Mouse (Mus musculus) cerebellum, adult 2 months (tissue): ENCODE measurements around the gene Elovl2. TPM values are rescaled to one million over a fixed set of nuclear protein-coding genes. Genes with fewer than 3 reads are reported as not detected.
"Not testable (repeated sequence)": the region's sequence is repeated elsewhere in the genome, so short reads cannot be mapped to it uniquely, and the experiment has no call there.

Experiments used
- DNase-seq, 2 experiments: peaks; one replicate each; pipeline ENCODE4 v3.0.0; 2021
- H3K27ac ChIP-seq: fragments of 200-500 bp; 2 replicates; pipeline ENCODE4 v1.5.1; 2012; ENCODE audit warnings: low read length, control low read depth, inconsistent platforms; ENCODE audit not compliant: insufficient read depth
- H3K27me3 ChIP-seq: fragments of 200-500 bp; 2 replicates; pipeline ENCODE4 v1.6.1; 2012; ENCODE audit warnings: inconsistent platforms, mild to moderate bottlenecking, low read length, moderate library complexity; ENCODE audit not compliant: control insufficient read depth, insufficient read depth
- H3K4me1 ChIP-seq: fragments of 200-500 bp; 2 replicates; pipeline ENCODE4 v1.6.1; 2011; ENCODE audit warnings: low read length; ENCODE audit not compliant: control insufficient read depth, insufficient read depth
- H3K4me3 ChIP-seq: fragments of 200-500 bp; replicated peaks from 2 replicates; pipeline ENCODE3; 2011; ENCODE audit warnings: mild to moderate bottlenecking, low read depth, low read length, control low read depth; ENCODE audit not compliant: insufficient read depth
- CTCF ChIP-seq: fragments of 200-500 bp; IDR thresholded peaks from 2 replicates; pipeline ENCODE4 v1.5.1; 2011; ENCODE audit warnings: low read depth, mild to moderate bottlenecking, control low read depth, low read length, moderate library complexity, borderline replicate concordance; ENCODE audit not compliant: insufficient read depth
- POLR2A ChIP-seq: fragments of 200-500 bp; IDR thresholded peaks from 2 replicates; pipeline ENCODE4 v1.6.1; 2011; ENCODE audit warnings: low read length, control low read depth, borderline replicate concordance; ENCODE audit not compliant: insufficient read depth
- WGBS: fragments of 180-500 bp; shearing (Covaris S2); methylation state at CpG from one replicate; pipeline ENCODE4 v1.1.7; 2018; 5-methylcytosine and 5-hydroxymethylcytosine counted together
- polyA plus RNA-seq: library from polyadenylated mRNA; depleted of rRNA; stranded (reverse); fragments of >200 nt; gene quantifications from 2 replicates; pipeline ENCODE4 v1.2.3, GENCODE M21; 2012

Gene Elovl2
- polyA plus RNA-seq, 1 experiment = 18.5 TPM

DNA sequence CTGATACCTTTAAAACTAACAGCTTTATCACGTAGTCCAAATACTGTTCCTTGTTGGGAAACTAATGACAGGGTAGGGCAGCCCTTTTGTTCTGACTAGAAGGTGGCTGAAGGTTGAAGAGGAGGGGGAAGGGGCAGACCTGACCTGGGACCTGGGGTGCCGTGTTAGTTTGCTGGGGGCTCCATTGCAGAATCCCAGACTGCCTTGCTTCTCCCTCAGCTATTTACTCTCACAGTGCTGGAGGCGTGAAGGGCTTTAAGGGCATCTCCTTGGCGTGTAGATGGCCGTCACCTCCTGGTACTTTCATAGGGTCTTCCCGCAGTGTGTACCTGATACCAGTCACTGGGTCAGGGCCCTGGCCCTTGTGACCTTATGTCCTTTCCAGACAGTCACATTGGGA, 31.9 kb upstream of the Elovl2 start:
- H3K27ac ChIP-seq = no peak overlapping the region
- H3K27me3 ChIP-seq = no peaks in the 10 kb centered on the region
- no peak overlapping the region for H3K4me3 ChIP-seq
- WGBS = 91% methylated on average over 6 of the region's 6 CpGs
- no peak for DNase-seq
- peaks cover 5% of the 10 kb centered on the region; the same call in 1 of the 2 replicates for H3K4me1 ChIP-seq
- TF ChIP-seq POLR2A = no peak
- no peak for TF ChIP-seq CTCF

DNA sequence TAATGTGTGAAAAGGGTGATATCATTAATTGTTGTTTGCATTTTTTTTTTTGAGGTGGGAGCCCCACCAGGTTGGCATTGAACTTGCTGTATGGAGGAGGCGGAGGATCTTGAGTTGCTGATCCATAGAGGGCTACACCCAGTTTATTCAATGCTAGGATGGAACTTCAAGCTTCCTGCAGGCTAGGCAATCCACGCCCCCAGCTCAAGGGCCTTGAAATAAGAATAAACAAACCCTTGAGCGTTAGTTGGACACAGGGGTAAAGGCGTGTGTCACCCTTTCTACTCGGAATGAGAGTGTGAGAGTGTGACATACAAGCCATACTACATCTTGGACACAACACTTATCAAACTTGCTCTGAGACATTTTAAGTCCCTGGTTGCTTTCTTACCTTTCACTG, 31.5 kb upstream of the Elovl2 start:
- no peak for TF ChIP-seq POLR2A
- TF ChIP-seq CTCF = no peak
- Histone ChIP-seq H3K27ac (no peak overlapping the region), H3K4me1 (peaks cover 5% of the 10 kb centered on the region; the same call in 1 of the 2 replicates), H3K27me3 (no peaks in the 10 kb centered on the region), H3K4me3 (no peak overlapping the region)
- no peak for DNase-seq
- 83% methylated on average over 5 of the region's 5 CpGs for WGBS

DNA sequence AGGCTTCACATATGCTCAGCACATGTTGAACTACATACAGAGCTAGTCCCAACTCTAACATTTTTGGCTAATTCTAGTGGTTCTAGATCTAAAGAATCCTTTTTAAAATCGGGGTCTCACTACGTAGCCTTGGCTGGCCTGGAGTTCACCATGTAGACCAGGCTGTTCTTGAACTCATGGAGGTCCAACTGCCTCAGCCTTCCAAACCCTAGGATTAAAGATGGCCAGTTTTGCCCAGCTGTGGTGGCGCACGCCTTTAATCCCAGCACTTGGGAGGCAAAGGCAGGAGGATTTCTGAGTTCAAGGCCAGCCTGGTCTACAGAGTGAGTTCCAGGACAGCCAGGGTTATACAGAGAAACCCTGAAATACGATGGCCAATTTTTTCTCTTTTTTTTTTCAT, 31.0 kb upstream of the Elovl2 start:
- not testable (repeated sequence) for H3K27me3 ChIP-seq, H3K4me1 ChIP-seq, H3K27ac ChIP-seq, DNase-seq, H3K4me3 ChIP-seq
- WGBS = 93% methylated on average over 5 of the region's 5 CpGs

DNA sequence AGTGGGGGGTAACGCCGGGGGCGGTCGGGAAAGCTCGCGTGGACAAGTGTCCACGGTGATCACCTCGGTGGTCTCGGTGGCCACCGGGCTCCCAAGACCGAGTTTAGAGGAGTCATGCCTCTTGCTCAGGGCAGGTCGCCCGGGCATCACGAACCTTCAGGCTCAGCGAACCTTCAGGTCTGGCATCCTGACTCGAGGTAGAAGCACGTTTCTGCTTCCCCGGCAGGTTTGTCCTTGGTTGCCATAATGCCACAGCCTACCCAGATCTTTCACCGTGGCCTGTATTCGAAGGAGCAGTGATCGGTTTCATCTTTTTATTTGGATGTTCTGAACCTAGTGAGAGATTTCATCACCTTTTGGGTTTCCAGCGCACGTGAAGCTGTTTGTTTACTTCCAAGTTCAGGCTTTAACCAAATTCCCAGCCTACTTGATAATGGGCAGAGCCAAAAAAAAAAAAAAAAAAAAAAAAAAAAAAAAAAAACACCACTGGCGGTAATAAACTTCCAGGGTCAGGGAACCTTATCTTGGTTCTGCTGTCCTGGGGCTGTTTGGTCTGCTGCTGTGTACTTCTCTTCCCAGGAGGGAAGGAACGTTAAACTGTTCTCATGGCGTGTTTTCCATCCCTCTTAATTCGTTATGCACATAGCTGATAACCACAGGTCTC, 30.2 kb upstream of the Elovl2 start:
- no peaks in the 10 kb centered on the region for H3K27me3 ChIP-seq
- 1% methylated on average over 27 of the region's 27 CpGs for WGBS
- H3K27ac ChIP-seq = no peak overlapping the region
- TF ChIP-seq CTCF = no peak
- peak overlapping the region; percentile 66 for H3K4me3 ChIP-seq
- DNase-seq = peak in 1 of 2 experiments; percentile 55
- H3K4me1 ChIP-seq = peaks cover 5% of the 10 kb centered on the region; the same call in 1 of the 2 replicates

DNA sequence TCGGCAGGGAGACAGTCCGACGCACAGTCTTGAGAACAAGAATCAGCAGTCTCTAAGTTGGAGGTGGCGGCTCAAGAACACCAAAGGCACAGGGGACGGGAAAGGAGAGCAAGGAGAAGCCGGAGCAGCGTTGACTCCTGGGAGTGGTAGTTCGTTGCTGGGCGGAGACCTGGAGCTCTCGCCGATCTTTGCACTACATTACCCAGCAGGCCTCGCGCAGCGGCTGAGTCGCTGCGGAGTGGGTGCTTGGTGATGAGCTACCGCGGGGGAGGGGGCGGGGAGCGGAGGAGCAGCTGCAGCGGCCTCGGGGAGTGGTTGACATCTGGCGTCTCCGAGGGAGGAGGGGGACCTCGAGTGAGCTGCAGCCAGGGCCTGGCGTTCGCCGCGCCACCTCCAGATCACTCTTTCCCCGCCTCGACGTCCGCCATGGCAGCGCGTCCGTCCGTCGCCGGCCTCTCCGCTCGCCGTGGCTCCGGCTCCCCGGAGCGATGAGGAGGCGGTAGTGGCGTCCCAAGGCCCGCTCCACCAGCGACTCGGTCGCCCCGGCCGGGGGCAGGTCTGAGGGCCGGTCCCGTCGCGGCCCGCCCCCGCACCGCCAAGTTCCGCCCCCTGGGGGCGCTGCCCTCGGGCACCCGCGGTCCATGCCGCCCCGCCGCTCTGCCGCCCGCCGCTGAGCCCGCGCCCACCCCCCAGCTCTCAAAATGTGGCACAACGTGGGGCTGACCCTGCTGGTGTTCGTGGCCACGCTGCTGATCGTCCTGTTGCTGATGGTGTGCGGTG, 29.5 kb upstream of the Elovl2 start, which contains the start of gene Smim13:
Gene Smim13 (plus strand): TSS at position 307 of the 780 bp plus-strand sequence.
- H3K4me1 ChIP-seq = peaks cover 5% of the 10 kb centered on the region; the same call in 1 of the 2 replicates
- TF ChIP-seq CTCF = no peak
- TF ChIP-seq POLR2A = peak; percentile 62; the same call in 1 of the 2 replicates
- H3K27me3 ChIP-seq = no peaks in the 10 kb centered on the region
- WGBS = under 1% methylated on average over 77 of the region's 78 CpGs
- H3K27ac ChIP-seq = peak within 1 kb of the TSS; percentile 93
- peak within 1 kb of the TSS; percentile 66 for H3K4me3 ChIP-seq
- DNase-seq = peak; percentile 92 to 96

DNA sequence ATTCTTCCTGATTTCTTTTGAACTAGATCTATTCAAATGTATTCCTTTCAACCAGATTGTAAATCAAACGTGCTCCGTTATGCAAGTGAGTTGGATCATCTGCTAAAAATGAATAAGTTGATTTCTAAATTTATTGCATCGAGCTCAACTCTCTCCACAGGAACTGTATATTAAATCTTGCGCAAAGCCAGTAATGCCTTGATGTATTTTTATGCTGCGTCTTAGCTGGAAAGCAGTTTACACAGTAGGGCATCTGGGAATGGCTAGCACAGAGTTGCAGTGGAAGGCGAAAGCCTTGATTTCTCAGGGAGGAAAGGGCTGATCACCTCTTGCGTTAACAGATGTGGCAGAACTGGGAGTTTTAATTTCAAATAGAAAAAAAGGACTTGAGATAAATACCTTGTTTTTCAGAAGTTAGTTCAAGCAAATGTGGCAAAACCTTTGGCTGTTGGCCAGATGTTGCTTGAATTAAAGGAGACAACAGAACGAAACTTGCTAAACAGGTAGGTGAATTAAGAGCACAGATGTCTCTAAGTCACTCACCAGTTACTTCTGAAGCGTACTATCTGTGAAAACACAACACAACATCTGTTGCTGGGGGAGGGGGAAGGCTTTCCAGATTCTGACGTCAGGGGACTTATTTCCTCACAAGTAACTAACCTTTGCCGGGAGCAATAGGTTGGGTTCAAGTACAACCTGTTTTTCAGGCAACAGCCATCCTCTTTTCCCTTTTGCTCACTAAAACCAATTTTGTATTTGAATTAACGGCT, 28.7 kb upstream of the Elovl2 start:
- TF ChIP-seq CTCF = no peak
- TF ChIP-seq POLR2A = no peak
- no peak for DNase-seq
- Histone ChIP-seq H3K4me3 (peak overlapping the region; percentile 66), H3K27ac (peak overlapping the region; percentile 3; the same call in 1 of the 2 replicates), H3K4me1 (peaks cover 5% of the 10 kb centered on the region; the same call in 1 of the 2 replicates), H3K27me3 (no peaks in the 10 kb centered on the region)
- 44% methylated on average over 12 of the region's 12 CpGs for WGBS

DNA sequence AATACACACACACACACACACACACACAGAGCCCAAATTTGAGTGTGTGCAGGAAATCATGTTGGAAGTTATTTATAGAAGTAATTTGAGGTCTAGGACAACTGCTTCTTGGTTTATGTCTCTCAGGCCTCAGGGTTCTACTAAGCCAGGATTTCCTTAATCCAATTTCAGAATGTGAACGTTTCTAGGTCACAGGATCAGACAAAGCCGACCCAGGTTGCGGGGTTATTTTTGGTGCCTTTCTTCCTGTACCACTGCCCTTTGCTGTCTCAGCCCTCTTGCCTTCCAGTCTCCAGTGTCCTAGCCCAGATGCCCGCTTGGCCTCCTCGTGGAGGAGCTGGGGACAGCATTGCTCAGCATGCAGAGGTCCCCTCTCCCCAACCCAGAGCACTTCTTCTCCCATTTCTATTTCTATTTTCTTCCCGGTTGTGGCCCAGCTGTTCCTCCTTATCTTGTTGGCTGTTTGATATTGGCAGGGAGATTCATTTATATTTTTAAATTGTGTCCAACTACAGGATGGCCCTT, 24.2 kb upstream of the Elovl2 start:
- 65% methylated on average over 6 of the region's 6 CpGs for WGBS
- TF ChIP-seq CTCF (no peak), POLR2A (no peak)

More for the DNA sequence above, 24.2 kb upstream of the Elovl2 start:
- Histone ChIP-seq H3K4me3 (no peak overlapping the region), H3K27ac (no peak overlapping the region), H3K27me3 (no peaks in the 10 kb centered on the region), H3K4me1 (no peaks in the 10 kb centered on the region)
- DNase-seq = no peak
